Mouse (Mus musculus) gastrocnemius, postnatal 36 days (tissue): ENCODE results near the gene Rsl1. TPM values are rescaled to one million over a fixed set of nuclear protein-coding genes. Genes with fewer than 3 reads are reported as not detected.
"Not testable (repeated sequence)": the region's sequence is repeated elsewhere in the genome, so short reads cannot be mapped to it uniquely, and the experiment has no call there.

ENCODE experiments used
- DNase-seq, 2 experiments: peaks; one replicate each; pipeline ENCODE4 v3.0.0; 2022
- intact Hi-C: fragments of 180-260 bp; cut with DNase I; formaldehyde crosslinking; loops from one replicate; pipeline ENCODE4 v1.15.1; 2025
- long read RNA-seq, 2 experiments: library from polyadenylated mRNA; stranded (forward); transcript quantifications; one replicate each; pipeline ENCODE4 v2.0.0; 2021
- total RNA-seq, 2 experiments: library from RNA; stranded (reverse); gene quantifications; 2 replicates each; pipeline ENCODE4 v1.2.3; 2021

Rsl1 gene
- total RNA-seq: 1 to 10 TPM; 1.6 to 1.9 TPM
- long read RNA-seq, experiment 1: 0 reads
- long read RNA-seq, experiment 2, partial matches to known transcripts: 0 of 2 reads
- long read RNA-seq, experiment 2, other reads (novel, unspliced or antisense): 2 of 2 reads

GRCm38 (mm10) chr13:67172991-67173722, at the start of gene Rsl1:
Gene Rsl1, plus strand, starts transcription at chr13:67173182.
- intact Hi-C loops: not testable (repeated sequence)
- peak; percentile 46 to 62 for DNase-seq

DNA sequence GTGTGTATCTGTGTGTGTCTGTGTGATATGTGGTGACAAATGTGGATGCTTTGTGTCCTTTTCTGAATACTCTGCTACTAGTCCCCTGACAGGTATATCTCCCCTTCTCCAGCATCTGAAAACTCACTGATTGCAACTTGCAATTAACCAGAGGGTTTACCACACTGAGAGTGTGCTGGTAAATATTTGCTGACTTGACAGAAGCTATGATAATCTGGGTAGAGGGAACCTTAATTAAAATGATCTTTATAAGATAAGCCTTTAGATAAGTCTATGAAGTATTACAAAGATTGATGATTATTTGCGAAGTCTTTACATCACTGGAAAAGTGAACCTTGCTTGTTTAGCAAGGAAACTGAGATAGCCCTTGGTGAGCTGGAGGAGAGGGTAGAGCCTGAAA, 48.5 kb upstream of the Rsl1 start:
- DNase-seq: no peak
- intact Hi-C loops: no loop called here

GRCm38 (mm10) chr13:67127507-67127906, 45.5 kb upstream of the Rsl1 start:
- intact Hi-C loops: loop anchor here (5.0 kb wide), 1 partner anchor 180 kb away; the partner anchor contains the start of gene Zfp457
- not testable (repeated sequence) for DNase-seq

- intact Hi-C loops: loop anchor here (5.0 kb wide), 1 partner anchor 179 kb away; the partner anchor contains the start of gene Zfp457
- peak; percentile 64 to 71 for DNase-seq
Measured at GRCm38 (mm10) chr13:67128038-67128721, 44.8 kb upstream of the Rsl1 start.

DNA sequence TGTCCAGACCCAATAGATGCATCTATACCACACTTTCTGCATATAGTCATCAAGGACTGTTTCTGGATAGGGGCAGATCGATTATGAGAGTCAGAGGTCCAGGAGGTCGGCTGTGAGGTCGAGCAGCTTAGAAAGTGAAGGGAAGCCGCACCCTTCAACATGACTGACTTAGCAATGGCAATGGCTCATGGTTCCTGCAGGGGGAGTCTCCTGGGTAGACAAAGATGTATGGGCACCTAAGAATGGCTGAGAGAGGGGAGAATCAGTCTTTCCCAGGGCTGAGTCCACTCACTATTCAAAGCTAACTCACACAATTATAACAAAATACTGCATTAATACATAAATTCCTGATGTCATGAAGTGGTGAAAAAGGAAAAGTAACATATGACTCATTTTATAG, 6.9 kb upstream of the Rsl1 start:
- DNase-seq, intact Hi-C loops: not testable (repeated sequence)

GRCm38 (mm10) chr13:67173723-67174055, 707 bp downstream of the Rsl1 start:
- intact Hi-C loops: no loop called here
- DNase-seq: no peak

DNA sequence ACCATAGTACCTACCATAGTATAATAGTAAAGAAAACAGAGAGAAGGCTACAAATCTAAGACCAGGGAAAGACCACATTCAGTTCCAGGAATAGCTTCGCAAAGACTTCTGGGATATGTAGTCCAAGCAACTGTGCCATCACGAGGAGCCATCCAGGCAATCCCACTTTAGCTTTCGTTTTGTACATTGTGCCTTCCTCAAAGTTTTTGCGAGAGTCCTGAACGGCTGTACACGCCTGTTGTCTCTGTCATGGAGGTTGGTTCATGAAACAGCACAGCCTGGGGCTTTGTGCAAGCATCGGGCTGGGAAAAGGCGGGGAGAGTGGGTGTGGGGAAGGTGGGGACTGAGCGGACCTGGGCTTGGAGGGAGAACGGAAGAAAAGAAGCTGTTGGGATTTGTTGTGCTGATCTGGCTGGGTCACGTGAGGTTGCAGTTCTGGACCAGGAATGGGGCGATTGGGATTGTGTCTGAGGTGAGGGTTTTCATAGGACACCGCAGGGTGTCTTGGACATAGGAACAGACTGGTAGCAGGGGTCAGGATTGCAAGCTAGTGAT, 21.4 kb downstream of the Rsl1 start, which contains the start of gene Zfp455:
Zfp455 (plus strand) TSS at position 167 of the 555 bp plus-strand sequence.
- intact Hi-C loops: no loop called here
- DNase-seq: peak; percentile 14 to 48

DNA sequence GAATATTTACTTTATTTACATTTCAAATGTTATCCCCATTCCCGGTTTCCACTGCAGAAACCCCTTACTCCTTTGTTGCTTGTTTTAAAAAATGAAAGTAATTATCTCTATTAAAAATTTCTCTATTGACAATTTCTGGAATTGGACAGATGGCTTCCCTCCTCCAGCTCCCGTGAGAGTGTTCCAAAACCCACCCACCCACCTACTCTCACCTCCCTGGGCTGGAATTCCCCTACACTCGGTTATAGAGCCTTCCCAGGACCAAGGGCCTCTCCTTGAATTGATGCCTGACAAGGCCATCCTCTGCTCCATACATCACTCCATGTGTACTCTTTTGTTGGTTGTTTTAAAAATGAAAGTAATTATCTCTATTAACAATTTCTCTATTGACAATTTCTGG, 28.7 kb downstream of the Rsl1 start:
- no peak for DNase-seq
- intact Hi-C loops: no loop called here

GRCm38 (mm10) chr13:67214015-67214607, 41.1 kb downstream of the Rsl1 start:
- no peak for DNase-seq
- intact Hi-C loops: no loop called here

Other genes starting within 250 kb of the Rsl1 start
- gene Zfp712, start 112.0 kb upstream of the Rsl1 start, total RNA-seq: under 1 TPM; 0.59 to 0.81 TPM
- 1 to 10 TPM in 1 of 2 experiments, under 1 TPM in 1; 0.61 to 1.8 TPM for gene Zfp708, start 75.2 kb upstream of the Rsl1 start, total RNA-seq
- 1 to 10 TPM; 1.1 to 2.0 TPM for gene Gm28557, start 64.6 kb upstream of the Rsl1 start, total RNA-seq
- under 1 TPM; 0.43 to 0.54 TPM for gene Rslcan18, start 56.9 kb upstream of the Rsl1 start, total RNA-seq
- 1 to 10 TPM; 2.7 to 4.3 TPM for gene Zfp759, start 51.5 kb upstream of the Rsl1 start, total RNA-seq
- gene Zfp455, start 21.3 kb downstream of the Rsl1 start, total RNA-seq: under 1 TPM; 0.32 to 0.64 TPM
- under 1 TPM; 0.69 to 0.92 TPM for gene Zfp458, start 105.3 kb downstream of the Rsl1 start, total RNA-seq
- gene Zfp457, start 133.3 kb downstream of the Rsl1 start, total RNA-seq: 1 to 10 TPM; 3.7 to 3.8 TPM
- gene Zfp595, start 159.4 kb downstream of the Rsl1 start, total RNA-seq: 1 to 10 TPM in 1 of 2 experiments, under 1 TPM in 1; 0.94 to 1.4 TPM
- gene Gm28044, start 187.4 kb downstream of the Rsl1 start, total RNA-seq: not detected
- 1 to 10 TPM in 1 of 2 experiments, under 1 TPM in 1; 0.62 to 1.0 TPM for gene Zfp953, start 187.4 kb downstream of the Rsl1 start, total RNA-seq
- gene Gm28041, start 202.6 kb downstream of the Rsl1 start, total RNA-seq: not detected
- gene Zfp456, start 202.6 kb downstream of the Rsl1 start, total RNA-seq: under 1 TPM; 0.12 to 0.23 TPM
- gene Zfp429, start 226.6 kb downstream of the Rsl1 start, total RNA-seq: 1 to 10 TPM; 1.2 to 1.3 TPM
- gene Zfp459, start 248.2 kb downstream of the Rsl1 start, total RNA-seq: under 1 TPM; 0.42 to 0.51 TPM